Mouse (Mus musculus): Measurements from ENCODE around the gene Pik3ca. TPM values are rescaled to one million over a fixed set of nuclear protein-coding genes. Genes with fewer than 3 reads are reported as not detected.
"Not testable (repeated sequence)": the region's sequence is repeated elsewhere in the genome, so short reads cannot be mapped to it uniquely, and the experiment has no call there.

Gene Pik3ca
- total RNA-seq, 2 experiments from 2014 or later: 21.0 to 41.0 TPM

DNA sequence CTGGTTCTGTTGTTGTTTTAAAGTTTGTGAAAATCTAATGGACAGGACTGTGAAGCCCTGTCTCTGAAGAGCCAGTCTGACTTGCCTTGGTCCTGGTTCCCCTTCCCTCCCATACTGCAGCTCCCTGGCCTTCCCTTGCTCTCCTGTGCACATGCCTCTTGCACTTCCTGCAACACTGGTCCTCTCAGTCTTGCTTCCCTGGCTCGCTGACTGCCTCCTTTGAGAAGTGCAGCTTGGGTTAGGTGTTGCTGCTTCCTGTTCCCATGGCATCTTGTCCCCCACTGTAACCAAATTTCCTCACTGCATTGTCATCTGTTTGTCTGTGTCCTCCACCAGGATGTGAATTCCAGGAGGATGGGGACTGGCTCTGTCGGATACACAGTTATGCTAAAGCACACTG lies 2.5 kb downstream of the Pik3ca start:
- ATAC-seq (replicated peaks; ENCODE audit: poor library complexity, severe bottlenecking): peak; percentile 20

DNA sequence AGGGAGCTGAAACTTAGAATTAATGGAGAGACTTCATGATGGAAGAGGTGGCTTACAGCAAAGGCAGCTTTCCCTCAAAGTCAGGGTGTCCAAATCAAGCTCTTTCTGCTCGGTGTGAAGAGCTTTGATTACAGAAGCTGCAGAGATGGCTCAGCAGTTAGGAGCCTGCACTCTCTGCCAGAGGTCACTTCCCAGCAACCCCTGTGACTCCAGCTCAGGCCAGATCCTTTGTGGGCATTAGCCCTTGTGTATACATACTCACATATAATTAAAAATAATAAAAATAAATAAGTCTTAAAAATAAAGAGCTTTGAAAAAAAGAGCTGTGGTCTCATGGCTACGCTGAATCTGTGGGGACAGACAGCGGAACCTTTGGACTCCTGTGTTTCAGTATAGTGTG lies 4.1 kb downstream of the Pik3ca start:
- no peak for ATAC-seq (replicated peaks; ENCODE audit: poor library complexity, severe bottlenecking)

DNA sequence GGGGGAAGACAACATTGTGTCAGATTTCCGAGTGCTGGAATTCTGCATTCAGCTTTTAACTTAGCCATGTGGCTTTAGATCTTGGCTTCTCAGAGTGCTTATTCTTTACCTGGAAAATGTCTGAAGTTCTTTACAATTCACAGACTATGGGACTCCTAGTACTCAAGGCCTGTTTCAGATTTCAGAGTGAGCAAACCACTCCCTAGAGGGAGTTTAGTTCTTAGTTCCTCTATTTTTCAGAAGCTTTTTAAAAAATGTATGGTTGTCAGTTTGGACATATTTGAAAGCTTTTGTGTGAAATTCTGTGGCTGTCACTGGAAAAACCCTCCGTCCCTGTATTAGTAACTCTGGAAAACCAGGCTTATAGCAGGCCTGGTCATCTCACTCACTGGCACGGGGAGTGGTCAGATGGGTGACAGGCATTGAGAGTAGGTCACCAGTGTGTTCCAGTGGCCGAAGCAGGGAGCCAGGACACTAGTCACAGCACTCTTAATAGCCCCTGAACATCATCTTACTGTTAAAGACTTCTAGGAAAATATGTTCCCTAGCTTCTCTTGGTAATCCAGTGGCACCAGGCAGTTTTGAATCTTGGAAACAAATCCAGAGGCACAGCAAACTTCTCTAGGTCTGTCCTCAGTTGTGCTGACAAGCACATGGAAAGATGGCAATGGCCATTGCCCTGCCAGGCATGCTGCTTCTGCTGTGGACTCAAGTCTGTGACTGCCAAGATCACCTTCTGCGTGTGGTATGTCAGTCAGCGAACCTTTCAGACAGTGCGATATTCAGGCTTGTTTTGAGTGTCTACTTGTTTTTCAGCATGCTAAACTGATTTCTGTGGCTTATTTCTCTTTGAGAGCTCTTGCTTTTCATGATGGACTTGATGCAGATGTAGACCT lies 5.8 kb downstream of the Pik3ca start:
- peak; percentile 31 for ATAC-seq (replicated peaks; ENCODE audit: poor library complexity, severe bottlenecking)

DNA sequence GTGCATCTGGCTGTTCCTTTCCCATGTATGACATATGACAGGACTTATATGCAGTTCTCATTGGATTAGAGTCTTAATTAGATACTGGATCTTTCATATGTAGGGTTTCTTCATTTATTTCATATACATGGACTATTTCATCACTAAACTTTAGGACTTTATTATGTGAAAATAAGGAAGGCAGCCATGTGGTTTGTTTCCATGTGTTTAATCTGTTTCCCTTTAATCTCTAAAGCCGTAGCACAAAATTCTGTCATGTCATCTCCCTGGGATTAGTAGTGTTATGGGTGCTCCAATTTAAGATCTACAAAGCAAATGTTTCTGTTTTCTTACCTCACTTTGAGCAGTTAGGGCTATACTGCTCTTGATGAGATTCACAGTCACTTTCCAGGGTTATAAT lies 8.2 kb downstream of the Pik3ca start:
- ATAC-seq (replicated peaks; ENCODE audit: poor library complexity, severe bottlenecking): peak; percentile 8; the same call in 1 of the 2 replicates

DNA sequence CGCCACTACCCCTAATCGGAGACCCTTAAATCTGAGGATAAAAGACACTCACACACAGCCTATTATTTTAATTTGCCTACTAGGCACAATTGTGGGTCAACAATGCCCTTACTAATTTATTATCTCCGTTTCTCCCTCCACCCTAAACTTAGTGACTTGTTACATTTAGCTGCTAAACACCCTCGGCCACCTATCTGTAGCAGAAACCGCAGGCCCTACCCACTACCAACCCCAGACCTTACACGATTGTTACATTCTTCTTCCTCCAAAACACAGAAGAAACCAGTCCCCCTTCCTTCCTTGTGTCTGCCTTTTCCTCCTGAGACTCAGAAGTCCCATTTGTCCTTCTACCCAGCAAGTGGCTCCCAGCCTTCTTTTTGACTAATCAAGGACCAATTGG lies 9.3 kb downstream of the Pik3ca start:
- ATAC-seq (replicated peaks; ENCODE audit: poor library complexity, severe bottlenecking): no peak

DNA sequence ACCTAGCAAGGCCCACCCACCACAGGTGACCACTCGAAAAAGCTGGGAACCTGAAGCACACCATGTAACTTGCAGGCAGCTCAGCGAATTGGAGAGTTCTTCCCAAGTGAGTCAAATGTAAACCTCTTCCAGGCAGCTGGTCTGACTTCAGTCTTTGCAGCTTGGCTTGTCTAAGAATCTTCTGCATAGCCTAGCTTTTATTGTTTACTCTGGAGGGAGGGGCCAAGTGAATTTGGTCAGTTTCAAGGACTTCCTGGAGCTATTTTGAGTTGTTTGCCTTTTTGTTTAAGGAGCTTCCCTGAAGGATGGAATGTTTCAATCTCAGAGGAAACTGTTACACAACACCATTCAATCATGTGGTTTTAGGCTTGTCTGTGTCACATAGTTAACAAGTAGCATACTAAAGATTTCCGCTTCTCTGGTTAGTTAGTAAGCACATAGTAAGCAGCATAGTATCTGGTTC lies 11.4 kb downstream of the Pik3ca start:
- peak; percentile 81 for ATAC-seq (replicated peaks; ENCODE audit: poor library complexity, severe bottlenecking)

DNA sequence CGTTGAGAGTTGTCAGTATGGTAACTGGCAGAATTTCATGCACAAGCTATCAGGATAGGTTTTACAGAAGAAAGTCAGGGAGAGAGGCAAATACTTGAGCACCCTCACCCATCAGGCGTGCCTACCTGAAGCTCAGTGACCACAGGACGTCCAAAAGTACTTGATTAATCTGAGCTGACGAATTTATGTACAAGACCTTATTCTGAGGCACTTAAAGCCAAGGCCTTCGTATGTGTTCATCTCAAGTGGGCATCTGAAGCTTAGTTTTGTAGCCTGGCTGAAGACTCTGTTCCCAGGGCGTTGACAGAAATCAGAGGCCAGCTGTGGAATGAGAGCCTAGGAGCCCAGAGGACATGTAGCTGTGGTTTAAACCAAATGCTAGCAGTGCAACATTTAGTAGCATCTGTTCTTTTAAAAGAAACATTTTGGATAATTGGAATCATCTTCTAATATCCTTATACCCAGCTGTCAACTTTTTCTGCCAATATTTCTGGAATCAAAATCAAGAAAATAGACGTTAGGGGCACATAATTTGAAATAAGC lies 15.1 kb downstream of the Pik3ca start:
- ATAC-seq (replicated peaks; ENCODE audit: poor library complexity, severe bottlenecking): no peak

DNA sequence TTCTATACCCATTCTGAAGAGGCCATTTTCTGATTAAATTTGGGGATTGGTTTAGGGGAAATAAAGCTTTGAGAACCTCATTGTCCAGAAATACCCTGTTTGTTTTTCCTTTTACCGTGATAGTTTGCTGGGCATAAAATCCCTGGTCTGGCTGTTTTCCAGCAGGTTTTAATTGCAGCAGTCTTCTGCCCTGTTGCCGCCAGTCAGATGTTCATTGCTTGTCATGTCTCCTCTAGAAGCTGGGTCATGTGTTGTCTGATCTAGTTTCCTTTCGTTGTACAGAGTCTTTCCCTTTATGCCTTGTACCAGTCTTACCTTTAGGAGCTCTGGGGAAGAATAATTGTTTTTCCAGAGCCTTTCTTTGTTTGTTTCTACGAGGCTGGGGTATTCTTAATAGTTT lies 16.9 kb downstream of the Pik3ca start:
- ATAC-seq (replicated peaks; ENCODE audit: poor library complexity, severe bottlenecking): no peak

DNA sequence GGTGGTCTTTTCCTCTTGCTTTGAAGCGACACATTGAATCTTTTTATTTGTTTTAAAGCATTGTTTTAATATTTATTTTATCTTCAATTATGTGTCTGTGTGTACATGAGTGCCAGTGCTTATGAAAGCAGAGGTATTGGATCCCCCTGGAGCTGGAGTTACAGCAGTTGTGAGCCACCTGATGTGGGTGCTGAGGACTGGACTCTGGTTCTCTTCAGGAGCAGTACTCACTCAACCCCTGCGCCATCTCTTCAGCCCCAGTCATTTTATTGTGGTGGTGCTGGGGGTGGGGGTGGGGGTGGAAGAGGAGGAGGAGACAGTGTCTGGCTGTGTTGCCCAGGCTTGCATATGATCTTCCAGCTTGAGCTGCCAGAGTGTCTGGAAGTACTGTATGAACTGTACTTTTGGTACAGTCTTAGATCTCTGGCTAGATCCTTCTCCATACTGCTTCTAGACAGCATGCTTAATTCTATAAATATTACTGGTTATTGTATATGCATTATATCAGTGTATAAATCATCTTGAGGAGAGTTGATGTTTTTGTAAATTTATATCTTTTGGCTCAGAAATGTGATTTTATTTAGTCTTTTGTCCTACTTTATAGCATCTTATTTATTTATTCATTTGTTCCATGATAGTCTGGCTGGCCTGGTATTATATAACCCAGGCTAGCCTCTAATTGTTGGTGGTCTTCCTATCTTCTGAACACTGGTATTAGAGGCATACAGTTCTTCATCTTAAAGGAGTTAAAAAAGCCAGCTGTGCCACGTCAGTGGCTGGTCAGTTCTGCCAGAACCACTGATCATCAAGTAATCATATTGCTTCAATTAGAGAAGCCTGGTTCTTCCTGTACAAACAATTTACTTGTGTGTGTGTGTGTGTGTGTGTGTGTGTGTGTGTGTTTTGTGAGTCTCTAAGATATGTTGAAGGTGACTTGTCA lies 18.2 kb downstream of the Pik3ca start:
- no peak for ATAC-seq (replicated peaks; ENCODE audit: poor library complexity, severe bottlenecking)

DNA sequence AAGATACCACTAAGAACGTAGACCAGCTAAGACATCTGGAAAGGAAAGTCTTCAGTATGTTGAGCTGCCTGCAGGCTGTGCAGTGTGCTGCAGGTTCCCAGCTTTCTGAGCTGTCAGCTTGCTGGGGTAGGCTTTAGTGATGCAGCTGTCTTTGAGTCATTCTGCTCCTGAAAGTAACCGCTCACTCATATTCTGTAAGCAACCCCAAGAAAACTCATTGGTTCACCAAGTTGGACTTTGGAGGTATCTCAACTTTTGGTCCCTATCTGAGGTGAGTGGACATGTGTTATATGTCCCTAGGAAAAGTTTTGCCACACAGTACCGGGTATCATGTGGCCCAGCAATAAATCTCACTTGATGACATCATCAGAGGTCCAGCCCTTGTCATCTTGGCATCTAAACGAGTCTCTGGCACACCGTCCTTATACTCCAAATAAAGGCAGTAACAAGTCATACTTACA lies 20.3 kb downstream of the Pik3ca start:
- ATAC-seq (replicated peaks; ENCODE audit: poor library complexity, severe bottlenecking): no peak

DNA sequence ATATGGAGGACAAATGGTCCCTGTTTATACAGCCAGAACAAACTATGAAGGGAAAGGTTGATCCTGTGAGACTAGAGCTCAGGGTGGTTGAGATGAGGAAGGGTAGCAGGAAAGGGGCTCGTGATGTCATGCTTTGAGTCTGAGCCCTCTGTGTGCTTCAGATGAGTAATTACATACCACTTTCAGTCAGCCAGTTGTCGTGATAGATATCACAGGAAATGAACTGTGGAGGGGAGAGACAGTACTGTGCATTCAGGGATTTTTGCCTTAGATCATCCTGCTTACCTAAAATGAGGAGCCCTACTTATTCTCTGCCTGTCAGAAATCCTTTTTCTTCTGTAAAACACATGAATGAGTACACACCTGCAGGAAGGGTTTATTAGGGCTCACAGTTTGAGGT lies 22.4 kb downstream of the Pik3ca start:
- ATAC-seq (replicated peaks; ENCODE audit: poor library complexity, severe bottlenecking): no peak

DNA sequence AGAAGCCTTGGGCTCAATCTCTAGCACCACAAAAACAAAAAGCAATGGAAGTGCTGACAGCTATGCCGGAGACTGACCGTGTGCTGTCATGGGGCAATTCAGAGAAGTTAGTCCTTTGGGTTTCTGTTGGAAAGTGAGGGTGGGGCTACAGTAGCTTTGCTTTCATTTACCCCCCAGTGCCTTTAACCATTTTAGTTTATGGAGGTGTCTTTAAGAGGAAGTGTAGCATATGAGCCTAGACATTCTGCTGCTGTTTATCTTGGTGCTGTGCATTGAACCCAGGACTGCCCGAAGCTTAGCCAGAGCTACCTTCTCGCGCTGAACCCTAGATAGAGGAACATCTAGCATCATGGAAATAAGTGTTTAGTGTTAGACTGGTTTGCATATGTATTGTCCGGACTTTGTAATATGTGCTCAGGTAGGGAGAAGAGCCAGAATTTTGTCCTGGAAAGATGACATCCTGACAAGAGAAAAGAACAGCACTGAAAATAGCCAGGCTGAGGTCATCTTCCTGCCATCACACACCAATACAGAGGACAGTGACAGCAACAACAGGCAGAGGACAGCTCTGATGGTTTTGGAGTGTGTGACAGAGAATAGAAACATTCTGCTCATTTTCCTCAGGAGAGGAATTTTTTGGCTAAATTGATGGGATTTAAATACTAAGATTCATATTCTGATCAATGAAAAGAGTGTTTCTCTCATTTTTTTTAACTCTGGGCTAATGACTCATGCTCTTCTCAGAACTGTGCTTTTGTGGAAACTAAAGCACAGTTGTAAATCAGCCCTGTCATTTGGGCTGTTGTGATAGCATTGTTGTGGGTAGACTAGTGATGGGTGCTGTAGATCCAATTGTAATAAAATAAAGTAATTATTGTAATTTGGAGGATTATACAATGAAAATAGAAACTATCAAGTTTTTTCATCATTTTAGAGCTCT lies 23.9 kb downstream of the Pik3ca start:
- peak; percentile 51 for ATAC-seq (replicated peaks; ENCODE audit: poor library complexity, severe bottlenecking)

DNA sequence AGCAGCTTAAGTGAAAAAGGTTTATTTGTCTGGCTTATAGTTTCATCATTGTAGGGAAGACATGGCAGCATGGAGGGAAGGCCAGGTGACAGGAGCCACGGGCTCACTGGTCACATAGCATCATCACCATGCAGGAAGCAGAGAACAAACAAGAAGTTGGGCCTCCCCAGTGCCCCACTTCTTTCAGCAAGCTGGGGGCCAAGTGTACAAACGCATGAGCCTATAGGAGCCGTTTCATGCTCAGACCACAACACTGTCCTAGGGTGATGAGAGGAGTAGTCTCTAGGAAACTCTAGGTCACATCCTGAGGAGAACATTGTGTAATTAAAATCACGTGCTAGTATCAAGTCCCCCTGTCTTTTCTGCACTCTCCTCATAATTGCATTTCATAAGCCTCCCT lies 30.2 kb downstream of the Pik3ca start:
- ATAC-seq (replicated peaks; ENCODE audit: poor library complexity, severe bottlenecking): peak; percentile 95

DNA sequence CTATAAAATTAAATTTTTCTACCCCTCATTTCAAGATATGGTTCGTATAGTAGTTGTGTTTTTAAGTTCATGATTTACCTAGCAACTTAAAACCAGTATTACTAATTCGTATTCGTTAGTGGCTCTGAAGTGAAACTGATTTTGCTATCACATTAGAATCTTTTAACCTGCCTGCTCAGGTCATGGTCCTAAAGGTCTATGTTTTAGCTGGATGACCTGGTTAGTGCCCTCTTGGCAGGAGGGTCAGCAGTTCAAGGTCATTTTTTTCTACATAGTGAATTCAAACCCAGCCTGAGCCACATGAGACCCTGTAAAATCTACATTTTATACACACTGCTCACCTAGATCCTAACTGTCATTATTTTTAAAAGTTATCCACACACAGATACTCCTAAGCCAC lies 30.9 kb downstream of the Pik3ca start:
- no peak for ATAC-seq (replicated peaks; ENCODE audit: poor library complexity, severe bottlenecking)

DNA sequence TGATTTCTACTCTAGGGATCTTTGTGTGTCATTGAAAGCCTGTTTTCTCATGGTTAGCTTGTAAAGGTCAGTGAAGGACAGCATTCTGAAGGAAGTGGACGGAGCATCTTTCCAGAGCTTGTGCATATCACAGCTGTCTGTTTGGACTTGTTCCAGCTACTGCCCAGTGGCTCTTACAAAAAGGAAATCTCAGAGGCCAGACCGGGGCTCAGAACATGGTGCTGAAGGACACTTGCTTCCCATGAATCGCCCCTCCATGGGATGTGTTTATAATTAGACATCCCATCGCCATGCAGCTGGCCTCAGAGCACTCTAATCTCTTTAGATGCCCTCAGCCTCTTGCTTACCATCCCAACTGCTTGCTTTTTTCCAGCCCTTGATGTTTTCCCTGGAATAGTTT lies 31.4 kb downstream of the Pik3ca start:
- ATAC-seq (replicated peaks; ENCODE audit: poor library complexity, severe bottlenecking): no peak

DNA sequence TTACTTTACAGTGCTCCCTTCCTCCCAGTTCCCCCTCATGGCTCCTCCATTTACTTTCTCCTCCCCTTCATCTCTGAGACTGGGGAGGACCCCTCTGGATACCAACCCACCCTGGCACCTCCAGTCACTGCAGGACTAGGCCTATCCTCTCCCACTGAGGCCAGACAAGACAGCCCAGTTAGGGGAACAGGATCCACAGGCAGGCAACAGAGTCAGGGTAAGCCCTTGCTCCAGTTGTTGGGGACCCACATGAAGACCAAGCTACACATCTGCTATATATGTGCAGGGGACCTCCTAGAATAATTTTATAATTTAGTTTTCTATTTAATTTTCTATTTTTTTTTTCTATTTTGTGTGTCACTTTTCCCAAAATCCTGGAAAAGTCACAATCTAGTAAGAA lies 31.9 kb downstream of the Pik3ca start:
- ATAC-seq (replicated peaks; ENCODE audit: poor library complexity, severe bottlenecking): not testable (repeated sequence)

DNA sequence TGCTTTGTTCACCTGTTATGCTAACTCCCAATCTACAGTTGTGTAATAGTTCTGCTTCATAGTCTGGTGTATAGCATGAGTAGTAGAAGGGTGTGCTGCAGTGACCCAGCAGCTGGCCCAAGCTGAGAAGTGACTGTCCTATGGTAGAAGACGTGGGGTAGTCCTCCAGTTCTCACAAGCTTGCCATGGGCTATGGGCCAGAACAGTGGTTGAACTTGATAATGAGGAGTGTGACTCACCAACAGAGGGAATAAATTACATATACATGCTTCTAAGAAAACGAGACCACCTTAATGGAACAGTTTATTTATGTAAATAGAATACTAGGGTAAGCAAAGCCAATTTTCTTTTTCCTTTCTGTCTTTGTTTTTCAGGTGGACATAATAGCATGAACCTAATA lies 32.9 kb downstream of the Pik3ca start:
- ATAC-seq (replicated peaks; ENCODE audit: poor library complexity, severe bottlenecking): no peak

DNA sequence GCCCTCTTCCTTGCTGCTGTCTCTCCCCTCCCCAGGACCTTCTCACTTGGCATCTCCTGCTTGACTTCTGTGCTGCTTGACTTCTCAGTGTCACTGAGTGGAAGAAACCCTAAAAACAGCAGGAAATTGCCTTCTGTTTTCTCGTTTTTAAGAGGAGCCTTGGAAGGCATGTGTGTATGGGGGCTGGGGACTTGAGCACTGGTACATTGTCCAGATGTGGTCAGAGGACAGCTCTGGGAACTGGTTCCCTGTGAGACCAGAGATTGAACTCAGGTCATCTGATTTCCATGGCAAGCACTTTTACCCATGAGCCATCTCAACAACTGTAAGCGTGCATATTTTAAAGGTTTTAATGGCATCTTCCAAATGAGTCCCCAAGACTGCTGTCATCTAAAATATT lies 36.5 kb downstream of the Pik3ca start:
- ATAC-seq (replicated peaks; ENCODE audit: poor library complexity, severe bottlenecking): no peak

DNA sequence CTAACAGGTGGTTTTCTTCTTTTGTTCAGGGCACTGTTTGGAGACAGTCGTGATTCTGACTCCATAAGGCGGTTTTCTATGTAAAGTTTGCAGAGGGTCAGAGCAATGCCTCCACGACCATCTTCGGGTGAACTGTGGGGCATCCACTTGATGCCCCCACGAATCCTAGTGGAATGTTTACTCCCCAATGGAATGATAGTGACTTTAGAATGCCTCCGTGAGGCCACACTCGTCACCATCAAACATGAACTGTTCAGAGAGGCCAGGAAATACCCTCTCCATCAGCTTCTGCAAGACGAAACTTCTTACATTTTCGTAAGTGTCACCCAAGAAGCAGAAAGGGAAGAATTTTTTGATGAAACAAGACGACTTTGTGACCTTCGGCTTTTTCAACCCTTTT lies 38.6 kb downstream of the Pik3ca start:
- no peak for ATAC-seq (replicated peaks; ENCODE audit: poor library complexity, severe bottlenecking)

DNA sequence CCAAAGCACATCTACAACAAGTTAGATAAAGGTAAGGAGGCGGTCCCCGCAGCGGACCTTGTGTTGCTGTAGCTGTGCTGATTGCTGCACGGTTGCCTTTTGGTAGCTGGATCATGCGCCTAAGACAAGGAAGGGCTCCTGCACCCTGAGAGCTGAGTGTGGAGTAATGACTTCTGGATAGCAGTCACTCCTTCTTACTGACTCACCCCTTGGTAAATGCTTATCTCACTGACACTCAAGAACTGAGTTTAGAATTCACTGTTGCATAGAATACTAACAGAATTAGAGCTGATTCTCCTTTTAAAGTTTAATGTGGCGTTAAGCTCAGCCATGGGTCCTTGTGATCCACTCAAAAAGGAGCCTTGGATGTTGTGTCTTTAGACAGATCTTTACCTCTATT lies 39.8 kb downstream of the Pik3ca start:
- ATAC-seq (replicated peaks; ENCODE audit: poor library complexity, severe bottlenecking): no peak

All from granulocyte monocyte progenitor cell, adult 5-6 weeks (primary cell).